In genomic region chr19:4304251-4304821, GRCm38 (mm10) we compare ENCODE assay signal across 8 mouse cellular contexts. TPM values are rescaled to one million over a fixed set of nuclear protein-coding genes. Genes with fewer than 3 reads are reported as not detected.
DNase-seq lines count a peak whose midpoint lies in the region; ATAC-seq lines count a peak whose summit lies in the region.

No protein-coding gene starts in this region.

- peak overlapping the region; percentile 98 for H3K4me3 ChIP-seq in kidney, embryonic 14.5 days (ENCODE audit: low read length)
- peak overlapping the region; percentile 95 for H3K4me3 ChIP-seq in embryonic facial prominence, embryonic 13.5 days
- peak overlapping the region; percentile 96 for H3K4me3 ChIP-seq in intestine, embryonic 15.5 days (replicated peaks)
- H3K4me3 ChIP-seq in macrophage (ENCODE audit: inconsistent target), result peak overlapping the region; percentile 90

- peak overlapping the region; percentile 90 for H3K4me2 ChIP-seq in kidney, embryonic 14.5 days (replicated peaks; ENCODE audit: low read depth, low read length)
- H3K4me2 ChIP-seq in embryonic facial prominence, embryonic 13.5 days, result peak overlapping the region; percentile 79
- H3K4me2 ChIP-seq in intestine, embryonic 15.5 days (replicated peaks), result peak overlapping the region; percentile 80

- intact Hi-C loops in left cerebral cortex, postnatal 36 days (cut with DNase I), result loop anchor here (2.0 kb wide), 1 partner anchor 22 kb away; the partner anchor contains the start of gene Ankrd13d

- H3K36me3 ChIP-seq in kidney, embryonic 14.5 days (ENCODE audit: control insufficient read depth, insufficient read depth, low read length), result no peaks in the 10 kb centered on the region
- H3K36me3 ChIP-seq in embryonic facial prominence, embryonic 13.5 days, result no peaks in the 10 kb centered on the region
- H3K36me3 ChIP-seq in intestine, embryonic 15.5 days, result no peaks in the 10 kb centered on the region
- no peaks in the 10 kb centered on the region for H3K36me3 ChIP-seq in macrophage (ENCODE audit: inconsistent target)

- H3K4me1 ChIP-seq in kidney, embryonic 14.5 days (ENCODE audit: control insufficient read depth, insufficient read depth, low read length), result peaks cover 54% of the 10 kb centered on the region
- H3K4me1 ChIP-seq in embryonic facial prominence, embryonic 13.5 days, result peaks cover 68% of the 10 kb centered on the region
- H3K4me1 ChIP-seq in intestine, embryonic 15.5 days (replicated peaks), result peaks cover 55% of the 10 kb centered on the region

- no peaks in the 10 kb centered on the region for H3K27me3 ChIP-seq in kidney, embryonic 14.5 days (ENCODE audit: control insufficient read depth, insufficient read depth, low read length)
- no peaks in the 10 kb centered on the region for H3K27me3 ChIP-seq in embryonic facial prominence, embryonic 13.5 days
- H3K27me3 ChIP-seq in intestine, embryonic 15.5 days (replicated peaks), result no peaks in the 10 kb centered on the region

- WGBS in kidney, embryonic 14.5 days, result 73% methylated on average over 5 of the region's 5 CpGs
- WGBS in embryonic facial prominence, embryonic 13.5 days, result 70% methylated on average over 5 of the region's 5 CpGs
- WGBS in intestine, embryonic 15.5 days, result 66% methylated on average over 5 of the region's 5 CpGs
- WGBS in macrophage (ENCODE audit: missing documents), result 0% methylated on average over 5 of the region's 5 CpGs

- peaks cover 69% of the 10 kb centered on the region for H3K79me2 ChIP-seq in macrophage (ENCODE audit: inconsistent target)

- DNase-seq in kidney, adult 9 months, result no peak
- peak; percentile 46 to 61 for DNase-seq in thymus, postnatal 10 days (ENCODE audit: low spot score in 2 of 2)
- no peak for DNase-seq in left cerebral cortex, postnatal 36 days (ENCODE audit: low spot score in 2 of 2)
- no peak for DNase-seq in gastrocnemius, postnatal 25 days

- H3K9ac ChIP-seq in kidney, embryonic 14.5 days (ENCODE audit: low read depth, low read length), result no peak overlapping the region; the same call in 1 of the 2 replicates
- H3K9ac ChIP-seq in embryonic facial prominence, embryonic 13.5 days, result peak overlapping the region; percentile 96; the same call in 1 of the 2 replicates
- H3K9ac ChIP-seq in intestine, embryonic 15.5 days, result no peak overlapping the region

- H3K9me3 ChIP-seq in kidney, embryonic 14.5 days (ENCODE audit: control insufficient read depth, low read length), result no peaks in the 10 kb centered on the region
- no peaks in the 10 kb centered on the region for H3K9me3 ChIP-seq in embryonic facial prominence, embryonic 13.5 days
- H3K9me3 ChIP-seq in intestine, embryonic 15.5 days, result no peaks in the 10 kb centered on the region

- H3K27ac ChIP-seq in kidney, embryonic 14.5 days (ENCODE audit: low read depth, low read length), result no peak overlapping the region
- no peak overlapping the region for H3K27ac ChIP-seq in embryonic facial prominence, embryonic 13.5 days
- peak overlapping the region; percentile 24; the same call in 1 of the 2 replicates for H3K27ac ChIP-seq in intestine, embryonic 15.5 days
- H3K27ac ChIP-seq in macrophage, result peak overlapping the region; percentile 96

- ATAC-seq in kidney, embryonic 14.5 days (ENCODE audit: low FRiP score, low TSS enrichment), result no peak
- no peak for ATAC-seq in embryonic facial prominence, embryonic 13.5 days (ENCODE audit: insufficient number of reproducible peaks, insufficient read depth, low FRiP score, low TSS enrichment, low read depth)
- no peak for ATAC-seq in intestine, embryonic 15.5 days

RNA-seq across cellular contexts. Expression of gene Grk2, which starts 1.7 kb away (rescaled TPM):
- polyA plus RNA-seq in kidney, embryonic 14.5 days (2014; fragmentation: Nextera tagmentation; extraction: Ambion mirVana), result 17.7 and 17.8 TPM in 2 replicates
- 17.0 and 19.6 TPM in 2 replicates for polyA plus RNA-seq in embryonic facial prominence, embryonic 13.5 days (2015; fragmentation: Nextera tagmentation; extraction: Ambion mirVana)
- 18.2 and 18.3 TPM in 2 replicates for polyA plus RNA-seq in intestine, embryonic 15.5 days (2015; fragmentation: Nextera tagmentation; extraction: Ambion mirVana)
- 100 to 1,000 TPM in 22 of 26 experiments, 10 to 100 TPM in 4; 41.9 to 659 (median 281) TPM for total RNA-seq in macrophage (2018; cell fraction: chromatin; rRNA removed)
- 100 to 1,000 TPM; 101 to 237 (median 164) TPM for total RNA-seq in macrophage (2018; cell fraction: cytosol; rRNA removed)
- 100 to 1,000 TPM in 22 of 26 experiments, 10 to 100 TPM in 4; 56.2 to 342 (median 204) TPM for total RNA-seq in macrophage (2018; cell fraction: nucleus; rRNA removed)
- 131 to 143 TPM (median 139 TPM) in 3 replicates for polyA plus RNA-seq in macrophage (2018)
- total RNA-seq in left cerebral cortex, postnatal 36 days (2021), result 100 to 1,000 TPM; 223 to 239 TPM
- 10 to 100 TPM; 39.2 to 47.9 TPM for total RNA-seq in gastrocnemius, postnatal 25 days (2021)

RNA-seq across cellular contexts. Expression of gene Ankrd13d, which starts 21.4 kb away (rescaled TPM):
- polyA plus RNA-seq in kidney, embryonic 14.5 days (2014; fragmentation: Nextera tagmentation; extraction: Ambion mirVana), result 5.2 and 8.3 TPM in 2 replicates
- 12.6 and 13.5 TPM in 2 replicates for polyA plus RNA-seq in embryonic facial prominence, embryonic 13.5 days (2015; fragmentation: Nextera tagmentation; extraction: Ambion mirVana)
- polyA plus RNA-seq in intestine, embryonic 15.5 days (2015; fragmentation: Nextera tagmentation; extraction: Ambion mirVana), result 5.3 and 5.7 TPM in 2 replicates
- 10 to 100 TPM in 24 of 26 experiments, 1 to 10 TPM in 2; 4.3 to 65.5 (median 36.8) TPM for total RNA-seq in macrophage (2018; cell fraction: chromatin; rRNA removed)
- total RNA-seq in macrophage (2018; cell fraction: cytosol; rRNA removed), result 10 to 100 TPM in 2 of 26 experiments, 1 to 10 TPM in 24; 3.6 to 10.8 (median 7.2) TPM
- total RNA-seq in macrophage (2018; cell fraction: nucleus; rRNA removed), result 10 to 100 TPM in 20 of 26 experiments, 1 to 10 TPM in 6; 5.6 to 36.3 (median 20.3) TPM
- 3.2 to 8.1 TPM (median 5.6 TPM) in 3 replicates for polyA plus RNA-seq in macrophage (2018)
- 10 to 100 TPM; 69.7 to 72.3 TPM for total RNA-seq in left cerebral cortex, postnatal 36 days (2021)
- under 1 TPM; 0.33 to 0.64 TPM for total RNA-seq in gastrocnemius, postnatal 25 days (2021)

RNA-seq across cellular contexts. Expression of gene Ssh3, which starts 35.4 kb away (rescaled TPM):
- 10.7 and 13.0 TPM in 2 replicates for polyA plus RNA-seq in kidney, embryonic 14.5 days (2014; fragmentation: Nextera tagmentation; extraction: Ambion mirVana)
- 17.4 and 20.3 TPM in 2 replicates for polyA plus RNA-seq in embryonic facial prominence, embryonic 13.5 days (2015; fragmentation: Nextera tagmentation; extraction: Ambion mirVana)
- polyA plus RNA-seq in intestine, embryonic 15.5 days (2015; fragmentation: Nextera tagmentation; extraction: Ambion mirVana), result 22.2 and 24.8 TPM in 2 replicates
- total RNA-seq in macrophage (2018; cell fraction: chromatin; rRNA removed), result 100 to 1,000 TPM; 162 to 687 (median 390) TPM
- total RNA-seq in macrophage (2018; cell fraction: cytosol; rRNA removed), result 10 to 100 TPM; 40.4 to 92.6 (median 62.0) TPM
- 100 to 1,000 TPM; 117 to 367 (median 243) TPM for total RNA-seq in macrophage (2018; cell fraction: nucleus; rRNA removed)
- 32.6 to 83.1 TPM (median 36.6 TPM) in 3 replicates for polyA plus RNA-seq in macrophage (2018)
- total RNA-seq in left cerebral cortex, postnatal 36 days (2021), result 10 to 100 TPM; 41.1 to 65.6 TPM
- total RNA-seq in gastrocnemius, postnatal 25 days (2021), result 1 to 10 TPM; 3.4 to 3.9 TPM

Comparison
In these comparisons a context has a peak if more than half of its experiments do, and no peak if none do; other contexts are left out.
1. H3K27ac ChIP-seq: peak in intestine, embryonic 15.5 days (single experiment) and macrophage (single experiment); none in kidney, embryonic 14.5 days (single experiment) and embryonic facial prominence, embryonic 13.5 days (single experiment).
2. DNase-seq: peak in thymus, postnatal 10 days (2 of 2); none in kidney, adult 9 months (single experiment), left cerebral cortex, postnatal 36 days (0 of 2) and gastrocnemius, postnatal 25 days (single experiment).
3. Peak in every context shown above with its lines, with median percentiles within 50 percentile points of each other: H3K4me2 ChIP-seq and H3K4me3 ChIP-seq.